Mouse (Mus musculus): ENCODE measurements around the gene Hibch.

GRCm38 (mm10) chr1:52867876-52868275 lies 23.1 kb downstream of the Hibch start:
- TF ChIP-seq CTCF (IDR thresholded peaks at IDR 0.05; ENCODE audit: low read depth) = no peak
- no peak for TF ChIP-seq EP300 (optimal IDR thresholded peaks at IDR 0.05)

All from stomach, postnatal 0 days (tissue).